Mouse (Mus musculus): ENCODE data around the gene Abhd6. TPM values are rescaled to one million over a fixed set of nuclear protein-coding genes. Genes with fewer than 3 reads are reported as not detected.

The Abhd6 gene
- polyA plus RNA-seq, 1 experiment from 2014 or later, result 8.1 TPM

DNA sequence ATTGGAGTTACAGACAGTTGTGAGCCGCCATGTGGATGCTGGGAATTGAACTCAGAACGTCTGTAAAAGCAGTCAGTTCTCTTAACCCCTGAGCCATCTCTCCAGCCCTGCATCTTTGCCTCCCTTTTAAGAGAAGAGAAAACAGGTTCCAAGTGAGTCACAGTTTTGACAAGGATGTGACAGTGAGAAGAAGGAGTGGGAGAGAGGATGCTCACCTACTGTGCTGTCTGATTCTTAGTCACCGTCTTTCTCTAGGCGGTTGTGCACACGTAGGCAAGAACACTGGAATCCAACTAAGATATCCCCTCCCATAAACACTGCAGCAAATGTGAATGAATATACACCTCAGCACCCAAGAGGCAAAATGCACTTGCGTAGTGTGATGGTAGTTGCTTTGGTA is 27.5 kb upstream of the Abhd6 start:
- Histone ChIP-seq H3K4me1 (replicated peaks) (no peaks in the 10 kb centered on the region), H3K4me3 (replicated peaks) (no peak overlapping the region), H3K27me3 (no peaks in the 10 kb centered on the region), H3K4me2 (no peak overlapping the region), H3K27ac (replicated peaks) (no peak overlapping the region), H3K36me3 (replicated peaks) (no peaks in the 10 kb centered on the region), H3K9ac (no peak overlapping the region), H3K9me3 (replicated peaks) (no peaks in the 10 kb centered on the region)
- 68% methylated on average over 6 of the region's 6 CpGs for WGBS (ENCODE audit: insufficient replicate concordance)
- ATAC-seq (ENCODE audit: insufficient read depth), result no peak

GRCm38 (mm10) chr14:7977471-7977870 is 25.2 kb upstream of the Abhd6 start:
- H3K4me3 ChIP-seq (replicated peaks), result no peak overlapping the region
- WGBS (ENCODE audit: insufficient replicate concordance), result 49% methylated on average over 1 of the region's 1 CpGs
- no peak overlapping the region for H3K4me2 ChIP-seq
- ATAC-seq (ENCODE audit: insufficient read depth), result no peak
- no peaks in the 10 kb centered on the region for H3K27me3 ChIP-seq
- no peaks in the 10 kb centered on the region for H3K36me3 ChIP-seq (replicated peaks)
- H3K9me3 ChIP-seq (replicated peaks), result no peaks in the 10 kb centered on the region
- no peak overlapping the region for H3K9ac ChIP-seq
- no peak overlapping the region for H3K27ac ChIP-seq (replicated peaks)
- no peaks in the 10 kb centered on the region for H3K4me1 ChIP-seq (replicated peaks)

GRCm38 (mm10) chr14:7978183-7978582 is 24.5 kb upstream of the Abhd6 start:
- Histone ChIP-seq H3K9me3 (replicated peaks) (no peaks in the 10 kb centered on the region), H3K4me1 (replicated peaks) (no peaks in the 10 kb centered on the region), H3K27ac (replicated peaks) (no peak overlapping the region), H3K9ac (no peak overlapping the region), H3K27me3 (no peaks in the 10 kb centered on the region), H3K4me3 (replicated peaks) (no peak overlapping the region), H3K36me3 (replicated peaks) (no peaks in the 10 kb centered on the region), H3K4me2 (no peak overlapping the region)
- no peak for ATAC-seq (ENCODE audit: insufficient read depth)
- 36% methylated on average over 1 of the region's 1 CpGs for WGBS (ENCODE audit: insufficient replicate concordance)

- Histone ChIP-seq H3K9me3 (replicated peaks) (no peaks in the 10 kb centered on the region), H3K9ac (no peak overlapping the region), H3K4me3 (replicated peaks) (no peak overlapping the region), H3K27me3 (no peaks in the 10 kb centered on the region), H3K36me3 (replicated peaks) (no peaks in the 10 kb centered on the region), H3K4me2 (no peak overlapping the region), H3K4me1 (replicated peaks) (no peaks in the 10 kb centered on the region), H3K27ac (replicated peaks) (no peak overlapping the region)
- 76% methylated on average over 1 of the region's 1 CpGs for WGBS (ENCODE audit: insufficient replicate concordance)
- ATAC-seq (ENCODE audit: insufficient read depth), result no peak
These were observed 21.5 kb upstream of the Abhd6 start for GRCm38 (mm10) chr14:7981226-7981625.

DNA sequence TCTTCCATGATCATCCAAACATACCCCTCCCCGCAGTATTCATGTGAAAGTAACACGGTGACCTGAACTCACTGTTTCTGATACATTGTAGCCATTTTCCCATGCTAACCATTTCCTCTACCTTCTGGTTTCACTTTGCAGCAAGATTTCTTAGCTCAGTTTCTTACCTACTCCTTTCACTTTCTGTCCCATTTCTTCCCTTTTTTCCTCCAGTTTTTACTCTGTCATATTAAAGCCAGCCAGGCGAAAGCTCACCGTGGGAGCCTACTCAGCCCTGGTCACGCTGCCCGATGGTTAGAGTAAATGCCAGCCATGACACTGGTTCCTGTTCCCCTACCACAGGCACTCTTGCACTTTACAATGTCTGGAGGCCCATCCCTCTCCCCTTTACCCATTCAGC is 15.8 kb upstream of the Abhd6 start:
- Histone ChIP-seq H3K4me1 (replicated peaks) (no peaks in the 10 kb centered on the region), H3K9ac (no peak overlapping the region), H3K36me3 (replicated peaks) (no peaks in the 10 kb centered on the region), H3K9me3 (replicated peaks) (no peaks in the 10 kb centered on the region), H3K27ac (replicated peaks) (no peak overlapping the region), H3K4me2 (no peak overlapping the region), H3K27me3 (no peaks in the 10 kb centered on the region), H3K4me3 (replicated peaks) (no peak overlapping the region)
- ATAC-seq (ENCODE audit: insufficient read depth), result no peak
- WGBS (ENCODE audit: insufficient replicate concordance), result 69% methylated on average over 6 of the region's 6 CpGs

GRCm38 (mm10) chr14:7989371-7989770 is 13.3 kb upstream of the Abhd6 start:
- H3K36me3 ChIP-seq (replicated peaks), result no peaks in the 10 kb centered on the region
- H3K27ac ChIP-seq (replicated peaks), result no peak overlapping the region
- no peak for ATAC-seq (ENCODE audit: insufficient read depth)
- H3K27me3 ChIP-seq, result no peaks in the 10 kb centered on the region
- no peaks in the 10 kb centered on the region for H3K9me3 ChIP-seq (replicated peaks)
- no peak overlapping the region for H3K4me3 ChIP-seq (replicated peaks)
- H3K9ac ChIP-seq, result no peak overlapping the region
- 44% methylated on average over 1 of the region's 1 CpGs for WGBS (ENCODE audit: insufficient replicate concordance)
- no peaks in the 10 kb centered on the region; the same call in 1 of the 2 replicates for H3K4me1 ChIP-seq (replicated peaks)
- no peak overlapping the region for H3K4me2 ChIP-seq

DNA sequence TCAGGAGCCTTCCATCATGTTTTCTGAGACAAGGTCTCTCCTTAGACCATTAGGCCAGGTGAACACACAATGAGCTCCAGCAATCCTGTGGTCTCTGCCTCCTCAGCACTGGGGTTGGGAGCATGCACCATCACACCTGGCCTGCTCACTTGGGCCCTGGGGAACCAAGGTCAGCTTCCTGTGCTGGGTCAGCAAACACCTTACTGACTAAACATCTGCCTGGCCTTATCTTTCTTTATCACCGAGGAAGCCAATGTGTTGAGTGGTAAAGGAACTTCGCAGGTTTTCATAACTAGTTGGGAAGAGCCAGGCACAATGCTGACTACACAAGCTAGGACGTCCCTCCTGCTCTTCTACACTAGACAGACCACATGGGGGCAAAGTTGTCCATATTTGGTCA is 12.7 kb upstream of the Abhd6 start:
- H3K27ac ChIP-seq (replicated peaks), result no peak overlapping the region
- no peak overlapping the region for H3K4me2 ChIP-seq
- no peak overlapping the region for H3K9ac ChIP-seq
- 25% methylated on average over 3 of the region's 3 CpGs for WGBS (ENCODE audit: insufficient replicate concordance)
- H3K4me1 ChIP-seq (replicated peaks), result no peaks in the 10 kb centered on the region; the same call in 1 of the 2 replicates
- ATAC-seq (ENCODE audit: insufficient read depth), result no peak
- H3K9me3 ChIP-seq (replicated peaks), result no peaks in the 10 kb centered on the region
- H3K27me3 ChIP-seq, result no peaks in the 10 kb centered on the region
- H3K4me3 ChIP-seq (replicated peaks), result no peak overlapping the region
- no peaks in the 10 kb centered on the region for H3K36me3 ChIP-seq (replicated peaks)

DNA sequence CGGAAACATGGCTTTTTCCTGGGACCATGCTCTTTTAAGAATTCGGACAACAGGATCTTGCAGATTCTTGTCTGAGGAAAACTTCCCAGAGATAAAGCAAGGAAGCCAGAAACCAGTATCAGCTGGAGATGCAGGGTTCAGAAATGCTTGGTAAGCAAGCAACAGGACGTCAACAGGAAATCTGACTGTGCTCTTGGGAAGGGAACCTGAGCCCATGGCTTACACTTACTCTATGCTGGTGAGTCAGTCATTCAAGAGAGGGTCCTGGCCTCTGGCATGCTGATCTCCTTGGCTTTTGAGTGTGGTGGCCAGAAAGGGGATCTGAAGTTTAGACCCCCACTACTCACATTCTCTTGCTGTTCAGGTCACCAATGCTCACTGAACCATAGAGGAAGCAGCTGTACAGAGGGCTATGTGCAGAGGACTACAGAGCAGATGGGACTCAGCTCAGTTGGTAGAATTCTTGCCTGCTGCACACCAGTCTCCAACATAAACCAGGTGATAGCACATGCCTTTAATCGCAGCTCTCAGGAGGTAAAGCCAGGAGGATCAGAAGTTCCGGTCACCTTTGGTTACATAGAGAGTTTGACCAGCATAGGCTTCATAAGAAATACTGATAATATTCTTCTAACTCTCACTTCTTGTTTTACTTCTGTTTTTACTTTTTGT is 11.5 kb upstream of the Abhd6 start:
- WGBS (ENCODE audit: insufficient replicate concordance), result 54% methylated on average over 5 of the region's 5 CpGs
- no peak for ATAC-seq (ENCODE audit: insufficient read depth)
- H3K4me2 ChIP-seq, result no peak overlapping the region

DNA sequence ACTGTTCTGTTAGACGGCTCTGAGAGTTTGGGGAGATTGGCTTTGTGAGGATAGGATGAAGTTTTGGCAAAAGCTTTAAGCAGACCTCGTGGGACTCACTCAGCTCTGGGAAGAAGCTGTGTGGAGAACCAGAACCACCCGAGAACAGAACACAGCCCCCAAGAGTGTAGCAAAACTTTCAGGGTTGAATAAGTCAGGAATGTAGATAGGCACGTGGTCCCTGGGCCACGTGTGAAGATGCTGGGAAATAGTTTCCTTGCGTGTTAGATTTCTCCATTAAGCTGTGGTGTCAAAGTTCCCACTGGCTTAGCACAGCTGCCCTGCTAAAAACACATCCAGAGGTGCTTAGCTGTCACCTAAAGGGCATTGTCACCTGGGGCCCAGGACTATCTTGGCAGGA is 10.5 kb upstream of the Abhd6 start:
- Histone ChIP-seq H3K9ac (no peak overlapping the region), H3K36me3 (replicated peaks) (no peaks in the 10 kb centered on the region), H3K27me3 (no peaks in the 10 kb centered on the region), H3K4me2 (no peak overlapping the region), H3K4me1 (replicated peaks) (peaks cover 4% of the 10 kb centered on the region), H3K9me3 (replicated peaks) (no peaks in the 10 kb centered on the region), H3K4me3 (replicated peaks) (no peak overlapping the region), H3K27ac (replicated peaks) (no peak overlapping the region)
- 62% methylated on average over 6 of the region's 6 CpGs for WGBS (ENCODE audit: insufficient replicate concordance)
- no peak for ATAC-seq (ENCODE audit: insufficient read depth)

More for the DNA sequence above, 11.5 kb upstream of the Abhd6 start:
- H3K9me3 ChIP-seq (replicated peaks), result no peaks in the 10 kb centered on the region
- no peaks in the 10 kb centered on the region for H3K27me3 ChIP-seq
- no peaks in the 10 kb centered on the region; the same call in 1 of the 2 replicates for H3K4me1 ChIP-seq (replicated peaks)
- no peaks in the 10 kb centered on the region for H3K36me3 ChIP-seq (replicated peaks)
- H3K4me3 ChIP-seq (replicated peaks), result no peak overlapping the region
- no peak overlapping the region for H3K9ac ChIP-seq
- H3K27ac ChIP-seq (replicated peaks), result no peak overlapping the region

DNA sequence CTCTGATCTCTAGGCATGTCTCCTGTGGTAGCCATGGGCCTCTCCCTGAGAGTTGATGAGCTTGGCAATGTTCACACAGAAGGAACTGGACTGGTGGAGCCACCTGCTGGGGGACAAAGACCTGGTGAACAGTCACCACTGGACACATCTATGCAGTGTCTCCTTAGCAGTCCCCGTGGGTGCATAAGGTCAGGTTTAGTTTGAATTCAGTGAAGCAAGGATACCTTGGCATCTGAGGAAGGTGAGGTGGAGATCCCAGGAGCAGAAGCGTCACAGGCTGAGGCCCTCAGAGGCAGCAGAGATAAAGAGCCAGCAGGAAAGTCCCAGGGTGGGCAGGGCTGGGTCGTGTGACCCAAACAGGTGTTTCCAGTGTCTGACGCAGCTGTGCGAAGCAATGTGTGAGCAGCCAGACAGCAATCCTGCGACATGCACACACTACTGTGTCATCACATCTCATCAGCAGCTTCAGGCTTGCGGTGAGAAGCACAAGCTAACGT is 8.4 kb upstream of the Abhd6 start, which contains the start of gene Dnase1l3:
Gene Dnase1l3 (minus strand): TSS at position 303 of the 497 bp plus-strand sequence.
- Histone ChIP-seq H3K36me3 (replicated peaks) (no peaks in the 10 kb centered on the region), H3K4me1 (replicated peaks) (peaks cover 6% of the 10 kb centered on the region), H3K9ac (no peak within 1 kb of the TSS), H3K27me3 (no peaks in the 10 kb centered on the region), H3K27ac (replicated peaks) (no peak within 1 kb of the TSS), H3K4me2 (no peak within 1 kb of the TSS), H3K4me3 (replicated peaks) (no peak within 1 kb of the TSS), H3K9me3 (replicated peaks) (no peaks in the 10 kb centered on the region)
- peak; percentile 48; the same call in 1 of the 2 replicates for ATAC-seq (ENCODE audit: insufficient read depth)
- 47% methylated on average over 8 of the region's 8 CpGs for WGBS (ENCODE audit: insufficient replicate concordance)

DNA sequence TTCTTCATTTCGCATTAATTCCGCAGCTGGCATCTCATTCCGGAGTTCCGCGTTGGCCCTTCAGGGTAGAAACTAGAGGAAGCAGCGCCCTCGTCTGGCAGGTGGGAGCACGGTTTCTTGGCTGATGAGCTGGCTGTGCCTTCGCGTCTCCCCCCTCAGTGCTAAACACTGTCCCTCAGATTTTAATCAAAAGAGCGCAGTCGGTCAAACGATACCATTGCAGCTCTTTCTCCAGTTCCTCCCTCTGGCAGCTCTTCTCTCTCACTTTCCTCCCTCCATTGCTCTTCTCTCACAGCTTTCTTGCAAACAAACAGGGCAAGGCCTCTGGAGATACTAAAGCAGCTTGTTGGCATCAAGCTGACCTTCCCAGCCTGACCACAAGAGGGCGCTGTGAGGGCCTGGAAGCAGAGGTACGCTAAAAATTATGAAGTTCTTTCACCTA is 5.4 kb upstream of the Abhd6 start:
- Histone ChIP-seq H3K36me3 (replicated peaks) (no peaks in the 10 kb centered on the region), H3K9me3 (replicated peaks) (no peaks in the 10 kb centered on the region), H3K4me3 (replicated peaks) (no peak overlapping the region), H3K9ac (no peak overlapping the region), H3K27me3 (peaks cover 23% of the 10 kb centered on the region), H3K27ac (replicated peaks) (no peak overlapping the region), H3K4me2 (peak overlapping the region; percentile 46), H3K4me1 (replicated peaks) (peaks cover 6% of the 10 kb centered on the region)
- no peak for ATAC-seq (ENCODE audit: insufficient read depth)
- under 1% methylated on average over 15 of the region's 15 CpGs for WGBS (ENCODE audit: insufficient replicate concordance)

- no peaks in the 10 kb centered on the region for H3K9me3 ChIP-seq (replicated peaks)
- H3K27ac ChIP-seq (replicated peaks), result no peak overlapping the region
- H3K36me3 ChIP-seq (replicated peaks), result no peaks in the 10 kb centered on the region
- H3K4me1 ChIP-seq (replicated peaks), result peaks cover 10% of the 10 kb centered on the region
- no peak for ATAC-seq (ENCODE audit: insufficient read depth)
- no peak overlapping the region for H3K4me2 ChIP-seq
- peaks cover 40% of the 10 kb centered on the region for H3K27me3 ChIP-seq
- no peak overlapping the region for H3K9ac ChIP-seq
- no peak overlapping the region for H3K4me3 ChIP-seq (replicated peaks)
- 53% methylated on average over 3 of the region's 3 CpGs for WGBS (ENCODE audit: insufficient replicate concordance)
These were observed 3.7 kb upstream of the Abhd6 start for GRCm38 (mm10) chr14:7999030-7999429.
